Mouse (Mus musculus) midbrain, embryonic 12.5 days (tissue): ENCODE results near the gene Rab11fip2. TPM values are rescaled to one million over a fixed set of nuclear protein-coding genes. Genes with fewer than 3 reads are reported as not detected.

Experiments used
- ATAC-seq: fragments of 200-750 bp; cut with Nextera tagmentation; 2 replicates; pipeline ENCODE4 v1.8.0; 2017; ENCODE audit warnings: low read depth, moderate TSS enrichment, moderate library complexity; ENCODE audit not compliant: low FRiP score
- H3K27ac ChIP-seq: fragments of 300-500 bp; sonication (generic); replicated peaks from 2 replicates; pipeline ENCODE4 v1.5.1; 2016; ENCODE audit warnings: mild to moderate bottlenecking
- H3K27me3 ChIP-seq: fragments of 300-500 bp; sonication (generic); 2 replicates; pipeline ENCODE4 v1.6.1; 2016; ENCODE audit warnings: mild to moderate bottlenecking
- H3K36me3 ChIP-seq: fragments of 300-500 bp; sonication (generic); 2 replicates; pipeline ENCODE4 v1.6.1; 2016
- H3K4me1 ChIP-seq: fragments of 300-500 bp; sonication (generic); 2 replicates; pipeline ENCODE4 v1.6.1; 2016
- H3K4me2 ChIP-seq: fragments of 300-500 bp; sonication (generic); replicated peaks from 2 replicates; pipeline ENCODE4 v1.6.1; 2016; ENCODE audit warnings: mild to moderate bottlenecking, moderate library complexity
- H3K4me3 ChIP-seq: fragments of 300-500 bp; sonication (generic); 2 replicates; pipeline ENCODE4 v1.5.1; 2016; ENCODE audit warnings: mild to moderate bottlenecking
- H3K9ac ChIP-seq: fragments of 300-500 bp; sonication (generic); replicated peaks from 2 replicates; pipeline ENCODE4 v1.6.1; 2016; ENCODE audit warnings: mild to moderate bottlenecking, moderate library complexity
- H3K9me3 ChIP-seq: fragments of 300-500 bp; sonication (generic); 2 replicates; pipeline ENCODE4 v1.6.1; 2016; ENCODE audit warnings: mild to moderate bottlenecking
- WGBS: fragments of 180-500 bp; shearing (Covaris S2); methylation state at CpG from one replicate; pipeline ENCODE4 v1.1.7; 2016; 5-methylcytosine and 5-hydroxymethylcytosine counted together
- polyA plus RNA-seq: library from polyadenylated mRNA; unstranded; fragments of >200 nt; fragmentation: Nextera tagmentation; extraction: Ambion mirVana; gene quantifications from 2 replicates; pipeline ENCODE4 v1.2.1, GENCODE M21; 2016

The Rab11fip2 gene
- 5.3 and 6.6 TPM in 2 replicates for polyA plus RNA-seq

GRCm38 (mm10) chr19:59943322-59943871, at the start of gene Rab11fip2:
TSS of gene Rab11fip2 (minus strand) at chr19:59943654.
- H3K4me3 ChIP-seq: peak within 1 kb of the TSS; percentile 84
- 0% methylated on average over 35 of the region's 72 CpGs for WGBS
- H3K36me3 ChIP-seq: no peaks in the 10 kb centered on the region
- H3K4me1 ChIP-seq: peaks cover 14% of the 10 kb centered on the region
- peak; percentile 97 for ATAC-seq
- H3K27ac ChIP-seq: peak within 1 kb of the TSS; percentile 94
- H3K27me3 ChIP-seq: no peaks in the 10 kb centered on the region
- H3K4me2 ChIP-seq: peak within 1 kb of the TSS; percentile 66
- no peaks in the 10 kb centered on the region for H3K9me3 ChIP-seq
- peak within 1 kb of the TSS; percentile 74 for H3K9ac ChIP-seq

DNA sequence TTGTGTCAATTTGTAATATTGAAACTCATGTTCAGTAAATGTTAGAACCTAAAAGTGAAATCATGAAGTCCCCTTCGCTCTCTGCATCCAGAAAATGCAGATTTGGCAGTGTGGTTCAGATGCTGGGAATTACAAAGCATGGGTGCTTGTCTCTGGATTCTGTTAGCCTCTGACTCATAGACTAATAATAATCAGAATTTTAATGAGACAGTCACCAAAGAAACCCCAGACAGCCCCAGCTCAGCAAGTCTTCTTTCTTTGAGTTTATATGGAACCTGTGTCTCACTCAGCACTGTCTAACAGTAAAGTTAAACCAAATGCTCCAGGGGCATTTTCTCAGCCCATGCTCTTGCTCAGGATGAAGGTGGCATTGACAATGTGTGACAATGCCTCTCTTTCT, 38.1 kb upstream of the Rab11fip2 start:
- WGBS: 93% methylated on average over 1 of the region's 1 CpGs
- Histone ChIP-seq H3K36me3 (no peaks in the 10 kb centered on the region), H3K27ac (no peak overlapping the region), H3K4me1 (no peaks in the 10 kb centered on the region), H3K9me3 (no peaks in the 10 kb centered on the region), H3K4me3 (no peak overlapping the region), H3K9ac (no peak overlapping the region), H3K27me3 (no peaks in the 10 kb centered on the region), H3K4me2 (no peak overlapping the region)
- no peak for ATAC-seq

DNA sequence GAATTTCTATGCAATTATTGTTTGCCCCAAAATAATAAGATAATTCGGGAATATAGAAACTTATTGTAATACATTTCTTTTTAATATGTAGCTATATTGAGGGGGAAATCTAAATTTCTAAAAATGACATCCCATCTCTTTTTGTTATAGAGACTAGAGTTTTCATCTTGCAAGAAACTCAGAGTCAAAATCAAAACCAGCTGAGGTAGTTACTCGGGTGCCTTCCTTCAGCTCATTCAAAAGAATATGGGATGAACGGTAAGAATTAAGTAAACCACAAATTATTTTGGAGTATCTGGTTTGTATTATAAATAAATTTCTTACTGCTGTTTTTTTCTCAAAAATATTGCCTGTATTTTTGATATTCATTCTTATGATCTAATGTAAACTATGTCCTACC, 11.5 kb upstream of the Rab11fip2 start:
- 79% methylated on average over 3 of the region's 3 CpGs for WGBS
- H3K27me3 ChIP-seq: no peaks in the 10 kb centered on the region
- H3K4me3 ChIP-seq: no peak overlapping the region
- no peaks in the 10 kb centered on the region for H3K4me1 ChIP-seq
- no peaks in the 10 kb centered on the region for H3K36me3 ChIP-seq
- ATAC-seq: no peak
- no peaks in the 10 kb centered on the region for H3K9me3 ChIP-seq
- no peak overlapping the region for H3K9ac ChIP-seq
- no peak overlapping the region for H3K27ac ChIP-seq
- no peak overlapping the region for H3K4me2 ChIP-seq

DNA sequence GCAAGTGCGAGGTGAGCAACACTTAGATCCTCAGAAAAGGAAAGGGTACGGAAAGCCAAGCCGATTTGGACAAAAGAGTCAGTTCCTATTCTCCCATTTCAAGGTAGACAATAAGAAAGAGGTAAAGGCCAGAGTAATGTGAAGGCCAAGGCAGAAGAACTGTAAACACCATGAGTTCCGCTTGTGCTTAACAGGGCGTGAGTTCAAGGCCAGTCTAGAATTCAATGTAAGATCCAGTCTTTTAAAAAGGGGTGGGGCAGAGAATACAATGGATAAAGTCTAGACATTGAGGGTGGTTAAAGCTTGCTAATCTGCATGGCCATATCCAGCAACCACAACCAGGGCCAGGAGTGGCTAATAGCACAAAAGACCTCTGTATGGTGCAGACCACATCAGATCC, 6.3 kb upstream of the Rab11fip2 start:
- Histone ChIP-seq H3K4me2 (no peak overlapping the region), H3K4me3 (no peak overlapping the region), H3K4me1 (no peaks in the 10 kb centered on the region; the same call in 1 of the 2 replicates), H3K27me3 (no peaks in the 10 kb centered on the region), H3K9ac (no peak overlapping the region), H3K36me3 (no peaks in the 10 kb centered on the region), H3K9me3 (no peaks in the 10 kb centered on the region), H3K27ac (no peak overlapping the region)
- WGBS: 85% methylated on average over 5 of the region's 5 CpGs
- no peak for ATAC-seq

- H3K27me3 ChIP-seq: no peaks in the 10 kb centered on the region
- H3K9me3 ChIP-seq: no peaks in the 10 kb centered on the region
- H3K4me1 ChIP-seq: peaks cover 14% of the 10 kb centered on the region
- H3K4me2 ChIP-seq: peak overlapping the region; percentile 66
- H3K27ac ChIP-seq: peak overlapping the region; percentile 94
- H3K4me3 ChIP-seq: peak overlapping the region; percentile 84
- WGBS: 2% methylated on average over 27 of the region's 27 CpGs
- ATAC-seq: peak; percentile 86
- no peaks in the 10 kb centered on the region for H3K36me3 ChIP-seq
- peak overlapping the region; percentile 74 for H3K9ac ChIP-seq
Measured at GRCm38 (mm10) chr19:59942716-59943321, 635 bp downstream of the Rab11fip2 start.

GRCm38 (mm10) chr19:59939711-59940110, 3.7 kb downstream of the Rab11fip2 start:
- Histone ChIP-seq H3K36me3 (no peaks in the 10 kb centered on the region), H3K4me2 (no peak overlapping the region), H3K4me1 (peaks cover 14% of the 10 kb centered on the region), H3K27me3 (no peaks in the 10 kb centered on the region), H3K9me3 (no peaks in the 10 kb centered on the region), H3K9ac (no peak overlapping the region), H3K27ac (no peak overlapping the region), H3K4me3 (no peak overlapping the region)
- 80% methylated on average over 5 of the region's 5 CpGs for WGBS
- no peak for ATAC-seq

- H3K36me3 ChIP-seq: no peaks in the 10 kb centered on the region
- H3K4me2 ChIP-seq: no peak overlapping the region
- H3K9me3 ChIP-seq: no peaks in the 10 kb centered on the region
- no peak overlapping the region for H3K4me3 ChIP-seq
- no peaks in the 10 kb centered on the region for H3K27me3 ChIP-seq
- ATAC-seq: no peak
- H3K9ac ChIP-seq: no peak overlapping the region
- H3K4me1 ChIP-seq: no peaks in the 10 kb centered on the region
- no peak overlapping the region for H3K27ac ChIP-seq
- 89% methylated on average over 10 of the region's 10 CpGs for WGBS
Measured at GRCm38 (mm10) chr19:59932085-59932484, 11.4 kb downstream of the Rab11fip2 start.

GRCm38 (mm10) chr19:59928672-59929071, 14.8 kb downstream of the Rab11fip2 start:
- WGBS: 84% methylated on average over 4 of the region's 4 CpGs
- no peak for ATAC-seq
- Histone ChIP-seq H3K27ac (no peak overlapping the region), H3K9me3 (no peaks in the 10 kb centered on the region), H3K4me3 (no peak overlapping the region), H3K4me1 (no peaks in the 10 kb centered on the region), H3K36me3 (no peaks in the 10 kb centered on the region), H3K27me3 (no peaks in the 10 kb centered on the region), H3K4me2 (no peak overlapping the region), H3K9ac (no peak overlapping the region)

GRCm38 (mm10) chr19:59926125-59926524, 17.3 kb downstream of the Rab11fip2 start:
- H3K27me3 ChIP-seq: no peaks in the 10 kb centered on the region
- no peak for ATAC-seq
- no peak overlapping the region for H3K4me3 ChIP-seq
- H3K4me2 ChIP-seq: no peak overlapping the region
- H3K27ac ChIP-seq: no peak overlapping the region
- no peaks in the 10 kb centered on the region for H3K9me3 ChIP-seq
- H3K9ac ChIP-seq: no peak overlapping the region
- 100% methylated on average over 1 of the region's 1 CpGs for WGBS
- no peaks in the 10 kb centered on the region for H3K36me3 ChIP-seq
- no peaks in the 10 kb centered on the region for H3K4me1 ChIP-seq

- Histone ChIP-seq H3K4me1 (peaks cover 4% of the 10 kb centered on the region; the same call in 1 of the 2 replicates), H3K9me3 (no peaks in the 10 kb centered on the region), H3K36me3 (no peaks in the 10 kb centered on the region), H3K27me3 (no peaks in the 10 kb centered on the region), H3K9ac (no peak overlapping the region), H3K4me3 (no peak overlapping the region), H3K4me2 (no peak overlapping the region), H3K27ac (no peak overlapping the region)
- ATAC-seq: no peak
- WGBS: 79% methylated on average over 3 of the region's 3 CpGs
Measured at GRCm38 (mm10) chr19:59920846-59921245, 22.6 kb downstream of the Rab11fip2 start.

DNA sequence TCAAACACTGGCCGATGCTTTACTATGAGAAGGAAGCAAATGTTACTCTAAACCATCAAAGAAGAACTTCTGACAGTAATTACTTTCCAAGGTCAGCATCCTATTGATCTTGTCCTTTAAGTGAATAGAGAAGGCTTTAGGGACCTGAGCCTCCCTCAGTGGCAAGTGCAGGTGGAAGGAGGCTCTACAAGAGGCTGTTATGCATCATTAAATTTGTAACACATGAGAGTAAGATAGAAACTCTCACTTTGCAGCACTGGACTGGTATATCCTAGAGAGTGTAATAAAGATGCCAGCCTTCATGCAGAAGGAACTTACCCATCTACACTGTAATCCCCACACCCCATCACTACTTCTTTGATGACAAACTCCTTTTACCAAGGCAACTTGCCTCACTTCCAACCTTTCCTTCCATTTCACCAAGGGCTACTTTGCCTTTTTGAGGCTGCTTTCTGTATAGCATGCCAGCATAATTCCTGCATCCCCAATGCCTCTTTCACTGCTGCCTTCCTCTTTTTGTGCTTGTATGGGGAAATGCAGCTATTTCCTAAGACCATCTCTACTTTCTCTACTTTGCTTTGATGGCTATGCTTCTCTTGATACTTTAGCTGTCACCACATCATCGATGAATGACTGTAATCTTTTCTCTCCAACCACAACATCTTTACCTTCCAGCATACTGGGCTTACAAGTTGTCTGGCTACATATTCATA, 25.4 kb downstream of the Rab11fip2 start:
- ATAC-seq: no peak
- 91% methylated on average over 2 of the region's 2 CpGs for WGBS

DNA sequence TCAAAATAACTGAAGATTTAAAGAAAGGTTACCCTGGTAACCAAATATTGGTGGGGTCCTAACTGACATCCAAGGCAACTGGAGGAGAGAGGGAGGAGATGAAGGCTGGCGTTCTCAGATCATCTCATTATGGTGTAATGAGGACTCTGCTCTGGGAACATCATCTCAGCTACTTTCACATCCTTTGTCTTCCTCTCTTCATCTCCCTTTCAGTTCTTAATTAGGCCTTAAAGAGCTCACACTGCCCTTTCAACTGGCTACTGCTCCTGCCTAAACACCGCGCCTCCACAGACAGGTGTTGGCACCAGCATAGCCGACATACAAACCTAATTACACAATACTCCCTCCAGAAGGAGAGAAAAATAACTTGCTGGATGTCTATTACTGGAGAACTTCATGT, 31.9 kb downstream of the Rab11fip2 start:
- Histone ChIP-seq H3K27ac (no peak overlapping the region), H3K36me3 (peaks cover 7% of the 10 kb centered on the region), H3K9me3 (no peaks in the 10 kb centered on the region), H3K9ac (no peak overlapping the region), H3K4me1 (peaks cover 3% of the 10 kb centered on the region; the same call in 1 of the 2 replicates), H3K27me3 (no peaks in the 10 kb centered on the region), H3K4me3 (no peak overlapping the region), H3K4me2 (no peak overlapping the region)
- 24% methylated on average over 4 of the region's 4 CpGs for WGBS
- ATAC-seq: no peak

More for the DNA sequence above, 25.4 kb downstream of the Rab11fip2 start:
- Histone ChIP-seq H3K9ac (no peak overlapping the region), H3K4me1 (peaks cover 4% of the 10 kb centered on the region; the same call in 1 of the 2 replicates), H3K9me3 (no peaks in the 10 kb centered on the region), H3K27me3 (no peaks in the 10 kb centered on the region), H3K36me3 (no peaks in the 10 kb centered on the region), H3K4me3 (no peak overlapping the region), H3K4me2 (no peak overlapping the region), H3K27ac (no peak overlapping the region)
